Mouse (Mus musculus): ENCODE results near the gene Cidec. TPM values are rescaled to one million over a fixed set of nuclear protein-coding genes. Genes with fewer than 3 reads are reported as not detected.

The Cidec gene
- polyA plus RNA-seq, 1 experiment from 2014 or later, result not detected

DNA sequence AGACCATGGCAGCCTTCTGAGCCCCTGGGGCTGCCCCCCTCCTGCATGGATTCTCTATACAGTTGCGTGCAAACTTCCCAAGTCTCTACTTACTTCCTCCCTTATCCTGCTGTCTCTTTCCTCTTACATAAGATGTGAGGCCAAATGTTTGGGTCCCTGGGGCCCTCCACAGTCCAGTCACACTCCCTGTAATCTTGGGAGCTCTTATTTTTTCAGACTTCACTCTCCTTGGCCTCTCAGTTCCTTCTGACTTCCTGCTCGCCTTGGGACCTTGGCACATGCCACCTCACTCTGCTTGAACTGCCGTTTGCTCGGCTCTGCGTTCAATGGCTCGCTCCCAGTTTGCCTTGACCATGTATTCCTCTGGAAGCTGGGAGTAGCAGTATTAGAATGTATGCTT is 41.6 kb downstream of the Cidec start:
- DNase-seq (ENCODE audit: low spot score) (no peak), ATAC-seq (replicated peaks; ENCODE audit: low FRiP score) (no peak)
- Histone ChIP-seq H3K27me3 (ENCODE audit: control insufficient read depth, insufficient read depth, low read length) (no peaks in the 10 kb centered on the region), H3K27ac (ENCODE audit: low read depth, low read length) (no peak overlapping the region), H3K4me1 (replicated peaks; ENCODE audit: control insufficient read depth, insufficient read depth, low read length) (peaks cover 2% of the 10 kb centered on the region; the same call in 1 of the 2 replicates), H3K9me3 (ENCODE audit: control insufficient read depth, low read length) (no peaks in the 10 kb centered on the region), H3K4me3 (ENCODE audit: low read depth, low read length) (no peak overlapping the region), H3K9ac (ENCODE audit: low read length) (no peak overlapping the region), H3K36me3 (ENCODE audit: control insufficient read depth, insufficient read depth, low read length) (no peaks in the 10 kb centered on the region; the same call in 1 of the 2 replicates), H3K4me2 (ENCODE audit: low read depth, low read length, severe bottlenecking) (no peak overlapping the region)
- 87% methylated on average over 6 of the region's 6 CpGs for WGBS

DNA sequence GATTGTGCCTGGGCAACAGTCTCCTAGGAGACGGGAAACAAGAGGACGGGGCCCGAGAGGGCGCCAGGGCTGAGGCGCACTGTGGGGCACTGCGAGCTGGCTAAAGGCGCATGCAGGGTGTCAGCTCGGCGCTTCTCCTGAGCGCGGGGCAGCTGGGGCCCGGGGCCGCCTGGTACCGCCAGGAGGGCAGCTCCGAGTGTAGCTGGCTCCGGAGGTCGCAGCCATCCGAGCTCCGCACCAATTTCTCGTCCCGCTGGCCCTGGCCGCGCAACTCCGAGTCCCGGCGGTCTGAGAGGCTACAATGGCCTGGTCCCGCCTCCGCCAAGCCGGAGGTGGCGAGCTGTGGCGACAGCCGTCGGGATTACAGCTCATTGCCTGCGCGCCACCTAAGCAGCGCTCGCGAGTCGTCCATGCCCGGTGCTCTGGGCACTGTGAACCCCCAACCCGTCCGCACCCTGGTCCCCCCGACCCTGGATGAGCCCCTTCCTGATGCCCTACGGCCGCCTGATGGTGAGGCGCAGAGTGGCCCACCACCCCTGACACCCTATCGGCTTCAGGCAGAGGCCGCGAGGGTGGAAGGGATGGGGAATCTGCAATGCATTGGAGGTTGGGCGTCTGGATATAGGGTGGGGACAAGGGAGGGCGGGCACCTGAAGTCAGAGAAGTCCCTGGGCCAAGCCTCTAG is 43.0 kb downstream of the Cidec start:
- H3K27ac ChIP-seq (ENCODE audit: low read depth, low read length), result peak overlapping the region; percentile 65

DNA sequence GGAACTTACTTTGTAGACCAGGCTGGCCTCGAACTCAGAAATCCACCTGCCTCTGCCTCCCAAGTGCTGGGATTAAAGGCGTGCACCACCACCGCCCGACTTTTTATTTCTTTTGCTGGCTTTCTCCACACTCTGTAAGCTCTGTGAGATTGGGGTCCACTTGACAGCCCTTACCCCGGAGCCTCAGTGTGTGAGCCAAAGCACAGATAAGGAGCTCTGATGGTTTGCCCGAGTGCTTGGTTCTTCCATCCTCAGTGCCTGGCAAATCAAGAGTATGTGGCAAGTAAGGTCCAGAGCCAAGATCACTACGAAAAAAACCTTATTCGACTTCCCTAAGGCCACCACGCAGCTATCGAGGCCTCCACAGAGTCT is 43.6 kb downstream of the Cidec start:
- Histone ChIP-seq H3K9ac (ENCODE audit: low read length) (peak overlapping the region; percentile 60), H3K4me3 (ENCODE audit: low read depth, low read length) (peak overlapping the region; percentile 35), H3K27me3 (ENCODE audit: control insufficient read depth, insufficient read depth, low read length) (no peaks in the 10 kb centered on the region), H3K36me3 (ENCODE audit: control insufficient read depth, insufficient read depth, low read length) (no peaks in the 10 kb centered on the region; the same call in 1 of the 2 replicates), H3K9me3 (ENCODE audit: control insufficient read depth, low read length) (no peaks in the 10 kb centered on the region), H3K4me2 (ENCODE audit: low read depth, low read length, severe bottlenecking) (peak overlapping the region; percentile 84), H3K4me1 (replicated peaks; ENCODE audit: control insufficient read depth, insufficient read depth, low read length) (peaks cover 2% of the 10 kb centered on the region; the same call in 1 of the 2 replicates), H3K27ac (ENCODE audit: low read depth, low read length) (peak overlapping the region; percentile 65; the same call in 1 of the 2 replicates)
- ATAC-seq (replicated peaks; ENCODE audit: low FRiP score) (peak; percentile 55), DNase-seq (ENCODE audit: low spot score) (no peak)
- WGBS, result 30% methylated on average over 10 of the region's 10 CpGs

More for the DNA sequence above, 43.0 kb downstream of the Cidec start:
- no peaks in the 10 kb centered on the region for H3K9me3 ChIP-seq (ENCODE audit: control insufficient read depth, low read length)
- H3K27me3 ChIP-seq (ENCODE audit: control insufficient read depth, insufficient read depth, low read length), result no peaks in the 10 kb centered on the region
- H3K4me2 ChIP-seq (ENCODE audit: low read depth, low read length, severe bottlenecking), result peak overlapping the region; percentile 84
- ATAC-seq (replicated peaks; ENCODE audit: low FRiP score) (peak; percentile 96), DNase-seq (ENCODE audit: low spot score) (peak; percentile 89)
- no peaks in the 10 kb centered on the region; the same call in 1 of the 2 replicates for H3K36me3 ChIP-seq (ENCODE audit: control insufficient read depth, insufficient read depth, low read length)
- WGBS, result under 1% methylated on average over 51 of the region's 51 CpGs
- H3K4me1 ChIP-seq (replicated peaks; ENCODE audit: control insufficient read depth, insufficient read depth, low read length), result peaks cover 2% of the 10 kb centered on the region; the same call in 1 of the 2 replicates
- peak overlapping the region; percentile 60 for H3K9ac ChIP-seq (ENCODE audit: low read length)
- H3K4me3 ChIP-seq (ENCODE audit: low read depth, low read length), result peak overlapping the region; percentile 35

DNA sequence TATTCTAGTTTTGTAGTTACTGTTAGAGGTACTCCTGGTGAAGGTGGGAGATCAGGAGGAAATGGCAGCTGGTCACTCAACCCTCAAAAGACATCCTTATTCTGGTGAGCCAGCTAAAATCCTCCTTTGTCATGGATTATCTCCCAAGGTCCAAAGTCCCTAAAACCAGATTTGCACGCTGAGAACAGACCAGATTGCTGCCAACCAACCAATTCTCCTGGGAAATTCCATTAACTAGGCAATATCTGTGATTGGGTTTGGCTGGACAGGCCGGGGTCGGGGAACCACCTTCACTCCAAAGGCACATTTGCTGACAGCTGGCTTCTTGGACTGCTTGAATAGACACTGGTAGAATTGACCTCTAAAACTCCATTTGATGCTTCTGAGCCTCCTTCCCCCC is 44.8 kb downstream of the Cidec start:
- H3K4me3 ChIP-seq (ENCODE audit: low read depth, low read length), result no peak overlapping the region
- H3K9me3 ChIP-seq (ENCODE audit: control insufficient read depth, low read length), result no peaks in the 10 kb centered on the region
- no peak overlapping the region for H3K9ac ChIP-seq (ENCODE audit: low read length)
- 96% methylated on average over 3 of the region's 3 CpGs for WGBS
- peaks cover 2% of the 10 kb centered on the region; the same call in 1 of the 2 replicates for H3K4me1 ChIP-seq (replicated peaks; ENCODE audit: control insufficient read depth, insufficient read depth, low read length)
- H3K27me3 ChIP-seq (ENCODE audit: control insufficient read depth, insufficient read depth, low read length), result no peaks in the 10 kb centered on the region
- no peak overlapping the region for H3K27ac ChIP-seq (ENCODE audit: low read depth, low read length)
- ATAC-seq (replicated peaks; ENCODE audit: low FRiP score), result no peak
- no peak overlapping the region for H3K4me2 ChIP-seq (ENCODE audit: low read depth, low read length, severe bottlenecking)
- no peak for DNase-seq (ENCODE audit: low spot score)
- H3K36me3 ChIP-seq (ENCODE audit: control insufficient read depth, insufficient read depth, low read length), result peaks cover 3% of the 10 kb centered on the region; the same call in 1 of the 2 replicates

DNA sequence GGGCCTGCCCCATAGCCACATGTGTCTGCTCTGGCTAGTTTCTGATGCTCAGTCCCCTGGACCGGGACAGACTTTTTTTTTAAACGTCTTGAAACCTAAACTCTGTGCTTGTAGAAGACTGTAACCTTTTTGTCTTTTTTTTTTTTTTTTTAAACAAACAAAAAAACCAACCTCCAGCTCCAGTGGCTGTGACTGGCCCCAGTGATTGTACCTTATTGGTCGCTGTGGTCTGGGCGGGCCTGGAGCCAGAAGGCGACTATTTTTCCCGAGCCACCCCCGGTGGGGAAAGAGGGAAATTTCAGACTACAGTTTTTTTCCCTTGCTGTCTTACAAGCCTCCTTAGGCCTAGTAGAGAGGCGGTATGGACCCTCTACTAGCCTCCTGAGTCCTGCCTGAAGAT is 46.6 kb downstream of the Cidec start, which contains the start of gene Ttll3:
Ttll3 (plus strand) TSS at position 301 of the 400 bp plus-strand sequence.
- H3K4me2 ChIP-seq (ENCODE audit: low read depth, low read length, severe bottlenecking), result no peak within 1 kb of the TSS
- no peak for DNase-seq (ENCODE audit: low spot score)
- no peak within 1 kb of the TSS for H3K9ac ChIP-seq (ENCODE audit: low read length)
- H3K27me3 ChIP-seq (ENCODE audit: control insufficient read depth, insufficient read depth, low read length), result no peaks in the 10 kb centered on the region
- peaks cover 2% of the 10 kb centered on the region; the same call in 1 of the 2 replicates for H3K4me1 ChIP-seq (replicated peaks; ENCODE audit: control insufficient read depth, insufficient read depth, low read length)
- H3K9me3 ChIP-seq (ENCODE audit: control insufficient read depth, low read length), result no peaks in the 10 kb centered on the region
- no peak for ATAC-seq (replicated peaks; ENCODE audit: low FRiP score)
- no peak within 1 kb of the TSS for H3K27ac ChIP-seq (ENCODE audit: low read depth, low read length)
- peaks cover 11% of the 10 kb centered on the region; the same call in 1 of the 2 replicates for H3K36me3 ChIP-seq (ENCODE audit: control insufficient read depth, insufficient read depth, low read length)
- 84% methylated on average over 8 of the region's 8 CpGs for WGBS
- no peak within 1 kb of the TSS for H3K4me3 ChIP-seq (ENCODE audit: low read depth, low read length)

DNA sequence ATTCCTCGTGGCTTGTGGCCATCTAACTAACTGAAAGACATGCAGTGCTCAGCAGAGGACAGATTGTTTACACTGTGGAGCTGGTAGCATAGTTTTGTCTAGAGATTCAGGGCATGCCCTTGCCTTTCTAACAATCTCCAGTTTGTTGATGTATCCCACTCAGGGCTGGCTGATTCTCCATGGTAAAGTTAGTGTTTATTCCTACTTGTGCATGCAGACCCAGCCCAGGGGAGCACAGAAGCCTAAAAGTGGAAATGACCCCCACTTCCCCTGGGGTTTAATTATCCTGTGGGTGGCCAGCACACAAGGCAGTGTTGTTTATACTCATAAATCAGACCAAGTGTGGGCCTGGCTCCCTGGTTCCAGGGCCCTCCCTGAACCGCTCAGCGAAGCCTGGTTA is 49.5 kb downstream of the Cidec start:
- Histone ChIP-seq H3K9ac (ENCODE audit: low read length) (no peak overlapping the region), H3K36me3 (ENCODE audit: control insufficient read depth, insufficient read depth, low read length) (peaks cover 18% of the 10 kb centered on the region; the same call in 1 of the 2 replicates), H3K27ac (ENCODE audit: low read depth, low read length) (no peak overlapping the region), H3K9me3 (ENCODE audit: control insufficient read depth, low read length) (no peaks in the 10 kb centered on the region), H3K4me2 (ENCODE audit: low read depth, low read length, severe bottlenecking) (no peak overlapping the region), H3K4me3 (ENCODE audit: low read depth, low read length) (no peak overlapping the region), H3K27me3 (ENCODE audit: control insufficient read depth, insufficient read depth, low read length) (no peaks in the 10 kb centered on the region), H3K4me1 (replicated peaks; ENCODE audit: control insufficient read depth, insufficient read depth, low read length) (no peaks in the 10 kb centered on the region)
- no peak for ATAC-seq (replicated peaks; ENCODE audit: low FRiP score)
- WGBS, result 93% methylated on average over 3 of the region's 3 CpGs
- no peak for DNase-seq (ENCODE audit: low spot score)

DNA sequence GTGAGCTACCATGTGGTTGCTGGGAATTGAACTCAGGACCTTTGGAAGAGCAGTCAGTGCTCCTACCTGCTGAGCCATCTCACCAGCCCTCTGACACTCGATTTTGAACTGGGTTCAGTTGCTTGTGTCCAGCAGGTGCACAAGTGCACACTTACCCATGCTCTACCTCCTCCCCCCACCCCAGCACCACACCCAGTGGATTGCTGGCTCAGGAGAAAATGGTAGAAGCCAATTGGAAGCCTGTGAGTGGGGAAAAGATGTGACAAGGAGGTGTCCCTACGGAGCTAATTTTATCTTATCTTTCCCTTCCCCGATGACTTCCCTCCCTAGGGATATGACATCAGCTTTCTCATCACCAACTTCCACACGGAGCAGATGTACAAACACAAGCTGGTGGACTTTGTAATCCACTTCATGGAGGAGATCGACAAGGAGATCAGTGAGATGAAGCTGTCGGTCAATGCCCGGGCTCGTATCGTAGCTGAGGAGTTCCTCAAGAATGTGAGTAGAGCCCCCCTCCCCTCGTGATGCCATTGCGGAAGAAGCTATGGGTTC is 50.3 kb downstream of the Cidec start:
- Histone ChIP-seq H3K27ac (ENCODE audit: low read depth, low read length) (no peak overlapping the region), H3K4me3 (ENCODE audit: low read depth, low read length) (no peak overlapping the region), H3K27me3 (ENCODE audit: control insufficient read depth, insufficient read depth, low read length) (no peaks in the 10 kb centered on the region), H3K9ac (ENCODE audit: low read length) (no peak overlapping the region), H3K4me1 (replicated peaks; ENCODE audit: control insufficient read depth, insufficient read depth, low read length) (no peaks in the 10 kb centered on the region), H3K36me3 (ENCODE audit: control insufficient read depth, insufficient read depth, low read length) (peaks cover 18% of the 10 kb centered on the region; the same call in 1 of the 2 replicates), H3K4me2 (ENCODE audit: low read depth, low read length, severe bottlenecking) (no peak overlapping the region), H3K9me3 (ENCODE audit: control insufficient read depth, low read length) (no peaks in the 10 kb centered on the region)
- WGBS, result 92% methylated on average over 11 of the region's 11 CpGs
- ATAC-seq (replicated peaks; ENCODE audit: low FRiP score) (no peak), DNase-seq (ENCODE audit: low spot score) (no peak)

DNA sequence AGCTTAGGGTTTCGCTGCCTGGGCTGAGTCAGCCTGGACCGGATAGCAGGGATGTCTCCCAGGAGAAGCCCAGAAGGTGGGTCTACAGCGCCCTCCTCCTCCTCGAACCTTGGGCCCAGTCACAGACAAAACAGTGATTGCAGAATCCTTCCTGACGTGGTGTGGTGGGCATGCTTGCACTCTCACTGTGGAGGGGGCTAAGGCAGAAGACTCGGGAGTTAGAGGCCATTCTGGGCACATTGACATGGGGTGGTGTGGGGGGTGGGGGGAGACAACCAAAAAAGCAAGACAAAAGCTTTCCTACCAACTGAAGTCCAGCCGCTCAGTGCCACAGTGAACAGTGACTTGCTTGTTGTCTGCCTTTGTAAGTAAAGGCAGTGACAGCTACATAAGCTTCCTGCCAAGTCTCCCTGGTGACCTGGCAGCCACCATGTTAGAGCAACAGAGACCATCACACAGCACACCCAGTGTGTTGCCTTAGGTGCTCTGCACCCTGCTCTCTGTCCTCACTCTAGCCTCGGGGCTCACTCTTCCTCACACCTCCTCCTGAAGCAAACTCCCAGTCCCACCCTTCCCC is 51.1 kb downstream of the Cidec start:
- no peaks in the 10 kb centered on the region; the same call in 1 of the 2 replicates for H3K4me1 ChIP-seq (replicated peaks; ENCODE audit: control insufficient read depth, insufficient read depth, low read length)
- H3K27me3 ChIP-seq (ENCODE audit: control insufficient read depth, insufficient read depth, low read length), result no peaks in the 10 kb centered on the region
- H3K4me3 ChIP-seq (ENCODE audit: low read depth, low read length), result no peak overlapping the region
- H3K4me2 ChIP-seq (ENCODE audit: low read depth, low read length, severe bottlenecking), result no peak overlapping the region
- no peak overlapping the region for H3K9ac ChIP-seq (ENCODE audit: low read length)
- no peak overlapping the region for H3K27ac ChIP-seq (ENCODE audit: low read depth, low read length)
- H3K36me3 ChIP-seq (ENCODE audit: control insufficient read depth, insufficient read depth, low read length), result peaks cover 18% of the 10 kb centered on the region; the same call in 1 of the 2 replicates
- no peak for ATAC-seq (replicated peaks; ENCODE audit: low FRiP score)
- no peak for DNase-seq (ENCODE audit: low spot score)
- WGBS, result 91% methylated on average over 8 of the region's 8 CpGs
- H3K9me3 ChIP-seq (ENCODE audit: control insufficient read depth, low read length), result no peaks in the 10 kb centered on the region
